Mouse (Mus musculus) heart, embryonic 11.5 days (tissue): Measurements from ENCODE around the gene Syngr1. TPM values are rescaled to one million over a fixed set of nuclear protein-coding genes. Genes with fewer than 3 reads are reported as not detected.

Experiments
- ATAC-seq: fragments of 200-750 bp; cut with Nextera tagmentation; replicated peaks from 2 replicates; pipeline ENCODE4 v1.8.0; 2017; ENCODE audit warnings: moderate library complexity; ENCODE audit not compliant: insufficient number of reproducible peaks, low FRiP score, low TSS enrichment
- H3K27ac ChIP-seq: fragments of 300-500 bp; sonication (generic); 2 replicates; pipeline ENCODE4 v1.5.1; 2014; ENCODE audit warnings: mild to moderate bottlenecking, low read depth, low read length
- H3K27me3 ChIP-seq: fragments of 300-500 bp; sonication (generic); 2 replicates; pipeline ENCODE4 v1.6.1; 2014; ENCODE audit warnings: mild to moderate bottlenecking, low read length, mixed read lengths; ENCODE audit not compliant: control insufficient read depth, insufficient read depth
- H3K36me3 ChIP-seq: fragments of 300-500 bp; sonication (generic); 2 replicates; pipeline ENCODE4 v1.6.1; 2014; ENCODE audit warnings: mild to moderate bottlenecking, low read length, moderate library complexity, mixed read lengths; ENCODE audit not compliant: control insufficient read depth, insufficient read depth
- H3K4me1 ChIP-seq: fragments of 300-500 bp; sonication (generic); 2 replicates; pipeline ENCODE4 v1.6.1; 2014; ENCODE audit warnings: low read length; ENCODE audit not compliant: control insufficient read depth, insufficient read depth
- H3K4me2 ChIP-seq: fragments of 300-500 bp; sonication (generic); 2 replicates; pipeline ENCODE4 v1.6.1; 2014; ENCODE audit warnings: mild to moderate bottlenecking, moderate library complexity
- H3K4me3 ChIP-seq: fragments of 300-500 bp; sonication (generic); 2 replicates; pipeline ENCODE4 v1.5.1; 2014; ENCODE audit warnings: low read depth, low read length
- H3K9ac ChIP-seq: fragments of 300-500 bp; sonication (generic); 2 replicates; pipeline ENCODE4 v1.6.1; 2014; ENCODE audit warnings: mild to moderate bottlenecking, low read depth, low read length, moderate library complexity
- H3K9me3 ChIP-seq: fragments of 300-500 bp; sonication (generic); replicated peaks from 2 replicates; pipeline ENCODE4 v1.6.1; 2016; ENCODE audit warnings: low read length; ENCODE audit not compliant: control insufficient read depth
- WGBS: fragments of 180-500 bp; shearing (Covaris S2); extraction: QIAGEN DNeasy Blood & Tissue Kit; methylation state at CpG from one replicate; pipeline ENCODE4 v1.1.7; 2014; ENCODE audit not compliant: insufficient replicate concordance; 5-methylcytosine and 5-hydroxymethylcytosine counted together
- polyA plus RNA-seq: library from polyadenylated mRNA; unstranded; fragments of >200 nt; fragmentation: Nextera tagmentation; extraction: Ambion mirVana; gene quantifications from 2 replicates; pipeline ENCODE4 v1.2.1, GENCODE M21; 2014

Syngr1 gene
- polyA plus RNA-seq, 1 experiment from 2014 or later, result 15.2 TPM

DNA sequence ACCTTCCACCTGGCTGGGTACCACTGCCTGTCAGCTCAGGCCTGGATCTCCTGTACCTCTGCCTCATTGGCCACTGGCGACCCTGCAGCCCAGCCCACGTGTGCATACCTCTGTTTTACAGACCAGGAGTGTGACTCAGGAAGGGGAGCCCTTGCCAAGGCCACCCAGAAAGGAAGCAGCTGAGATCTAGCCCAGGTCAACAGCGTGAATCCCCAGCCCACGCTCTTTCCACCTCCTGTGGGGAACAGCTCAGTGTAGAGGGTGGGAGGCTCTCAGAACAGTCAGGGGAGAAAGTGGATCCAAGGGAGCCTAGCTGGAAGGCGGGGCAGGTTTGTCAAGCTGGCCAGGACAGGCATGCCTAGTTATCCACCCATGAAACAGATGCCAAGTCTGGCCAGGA, 28.3 kb upstream of the Syngr1 start:
- no peaks in the 10 kb centered on the region for H3K36me3 ChIP-seq
- 51% methylated on average over 5 of the region's 5 CpGs for WGBS
- no peak overlapping the region for H3K27ac ChIP-seq
- no peak overlapping the region for H3K4me2 ChIP-seq
- ATAC-seq, result no peak
- no peak overlapping the region for H3K4me3 ChIP-seq
- no peaks in the 10 kb centered on the region for H3K4me1 ChIP-seq
- no peak overlapping the region for H3K9ac ChIP-seq
- 0 out of 2 replicates have a peak, but pooled peaks cover 9% of the 10 kb centered on the region for H3K27me3 ChIP-seq
- no peaks in the 10 kb centered on the region for H3K9me3 ChIP-seq

DNA sequence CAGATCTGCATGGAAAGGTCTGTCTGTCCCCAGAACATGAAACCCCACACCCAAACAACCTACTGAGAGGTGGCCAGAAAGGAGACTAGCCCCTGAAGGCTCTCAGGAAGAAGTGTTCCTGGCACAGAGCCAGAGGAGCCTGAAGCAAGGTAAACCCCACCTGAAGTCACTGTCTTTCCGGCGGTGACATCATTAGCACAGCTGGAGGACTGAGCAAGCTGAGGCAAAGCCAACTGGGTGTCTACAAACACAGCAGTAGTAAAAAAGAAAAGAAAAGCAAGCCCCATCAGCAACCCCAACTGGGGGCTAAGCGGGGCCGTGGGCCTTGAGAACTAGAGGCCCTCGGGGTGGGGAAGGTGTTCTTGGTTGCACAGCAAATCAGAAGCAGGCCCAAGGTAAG, 26.2 kb upstream of the Syngr1 start:
- Histone ChIP-seq H3K9ac (no peak overlapping the region), H3K36me3 (no peaks in the 10 kb centered on the region), H3K4me3 (no peak overlapping the region), H3K27ac (no peak overlapping the region), H3K4me2 (no peak overlapping the region), H3K4me1 (peaks cover 1% of the 10 kb centered on the region; the same call in 1 of the 2 replicates), H3K9me3 (no peaks in the 10 kb centered on the region), H3K27me3 (0 out of 2 replicates have a peak, but pooled peaks cover 9% of the 10 kb centered on the region)
- ATAC-seq, result no peak
- WGBS, result 65% methylated on average over 5 of the region's 5 CpGs

DNA sequence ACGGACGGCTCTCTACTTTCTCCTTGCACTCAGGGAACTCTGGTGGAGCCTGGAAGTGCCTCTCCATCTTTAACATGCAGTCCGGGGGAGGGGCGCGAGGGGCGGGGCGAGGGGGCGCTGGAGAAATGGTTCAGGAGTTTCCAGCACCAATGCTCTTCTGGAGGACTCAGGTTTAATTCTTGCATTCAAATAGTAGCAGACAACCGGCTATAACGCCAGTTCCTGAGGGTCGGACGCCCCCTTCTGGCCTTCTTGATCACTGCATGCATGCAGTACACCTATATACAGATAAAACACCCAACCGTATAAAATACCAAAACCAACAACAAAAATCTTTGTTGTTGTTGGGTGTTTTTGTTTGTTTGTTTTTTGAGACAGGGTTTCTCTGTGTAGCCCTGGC, 25.7 kb upstream of the Syngr1 start:
- no peak overlapping the region for H3K9ac ChIP-seq
- 13% methylated on average over 13 of the region's 13 CpGs for WGBS

DNA sequence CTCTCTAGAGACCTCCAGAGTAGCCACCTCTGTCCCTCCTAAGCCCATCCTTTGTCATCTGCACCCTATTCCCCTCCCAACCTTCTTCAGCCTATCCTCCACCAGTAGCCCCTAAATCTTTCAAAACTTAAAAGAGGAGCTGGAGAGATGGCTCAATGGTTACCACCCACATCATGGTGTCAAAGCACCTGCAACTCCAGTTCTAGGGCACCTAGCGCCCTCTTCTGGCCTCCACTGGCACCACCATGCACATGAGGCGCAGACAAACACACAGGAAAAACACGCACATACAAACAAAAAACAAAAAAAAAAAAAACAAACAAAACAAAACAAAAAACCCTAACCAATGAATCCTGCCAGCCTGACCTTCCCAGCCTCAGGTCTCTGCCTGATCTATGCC, 24.6 kb upstream of the Syngr1 start:
- peaks cover 5% of the 10 kb centered on the region; the same call in 1 of the 2 replicates for H3K4me1 ChIP-seq
- H3K4me2 ChIP-seq, result no peak overlapping the region
- H3K9ac ChIP-seq, result no peak overlapping the region
- ATAC-seq, result no peak
- H3K27me3 ChIP-seq, result 0 out of 2 replicates have a peak, but pooled peaks cover 9% of the 10 kb centered on the region
- H3K27ac ChIP-seq, result no peak overlapping the region
- no peak overlapping the region for H3K4me3 ChIP-seq
- WGBS, result 62% methylated on average over 3 of the region's 3 CpGs
- H3K9me3 ChIP-seq, result no peaks in the 10 kb centered on the region
- H3K36me3 ChIP-seq, result no peaks in the 10 kb centered on the region

More for the DNA sequence above, 25.7 kb upstream of the Syngr1 start:
- Histone ChIP-seq H3K4me2 (no peak overlapping the region), H3K4me1 (peaks cover 5% of the 10 kb centered on the region; the same call in 1 of the 2 replicates), H3K36me3 (no peaks in the 10 kb centered on the region), H3K4me3 (no peak overlapping the region), H3K9me3 (no peaks in the 10 kb centered on the region), H3K27me3 (0 out of 2 replicates have a peak, but pooled peaks cover 9% of the 10 kb centered on the region), H3K27ac (no peak overlapping the region)
- no peak for ATAC-seq

DNA sequence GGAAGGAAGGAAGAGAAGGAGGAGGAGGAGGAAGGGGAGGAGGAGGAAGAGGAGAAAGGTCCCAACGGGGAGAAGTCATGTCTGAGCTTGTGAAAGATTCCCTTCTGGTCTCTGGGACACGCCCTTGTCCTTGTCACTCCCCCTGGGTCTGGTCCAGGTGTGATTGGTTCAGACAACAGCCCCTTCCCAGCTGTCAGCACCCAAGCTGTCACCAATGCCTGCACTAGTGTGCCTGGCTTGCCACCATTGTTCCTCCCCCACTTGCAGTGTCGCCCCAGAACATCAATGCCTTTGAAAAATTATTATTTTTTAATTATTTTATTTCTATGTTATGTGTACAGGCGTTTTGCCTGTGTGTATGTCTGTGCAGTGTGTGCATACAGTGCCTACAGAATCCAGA, 22.0 kb upstream of the Syngr1 start:
- no peak for ATAC-seq
- H3K36me3 ChIP-seq, result no peaks in the 10 kb centered on the region
- no peak overlapping the region for H3K27ac ChIP-seq
- H3K9me3 ChIP-seq, result no peaks in the 10 kb centered on the region
- 51% methylated on average over 4 of the region's 4 CpGs for WGBS
- no peak overlapping the region for H3K4me2 ChIP-seq
- no peaks in the 10 kb centered on the region for H3K27me3 ChIP-seq
- no peak overlapping the region for H3K9ac ChIP-seq
- peaks cover 5% of the 10 kb centered on the region; the same call in 1 of the 2 replicates for H3K4me1 ChIP-seq
- no peak overlapping the region for H3K4me3 ChIP-seq

DNA sequence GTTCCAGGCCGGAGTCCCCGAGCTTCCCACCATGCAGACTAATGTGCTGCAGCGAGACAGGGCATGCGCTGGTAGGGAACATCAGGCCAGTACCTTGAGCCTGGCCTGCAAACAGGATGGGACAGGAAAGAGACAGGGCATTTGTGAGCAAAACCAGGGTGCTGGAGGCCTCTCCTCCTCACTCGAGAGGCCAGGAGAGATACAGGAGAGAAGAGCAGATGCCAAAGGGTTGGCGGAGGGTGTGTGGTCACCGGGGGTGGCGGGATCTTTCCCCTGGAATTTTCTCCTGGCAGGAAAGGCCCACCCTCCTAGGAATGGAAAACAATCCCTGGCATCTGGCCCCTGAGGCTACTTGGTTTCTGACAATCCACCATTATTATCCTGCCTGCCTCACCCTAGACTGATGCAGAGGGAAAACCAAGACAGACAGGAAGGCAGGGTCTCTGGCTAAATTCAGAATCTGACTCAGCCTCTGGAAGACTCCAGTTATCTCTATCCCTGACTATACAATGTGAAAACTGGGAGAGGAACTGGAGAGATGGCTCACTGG, 21.0 kb upstream of the Syngr1 start:
- Histone ChIP-seq H3K9me3 (no peaks in the 10 kb centered on the region), H3K27me3 (no peaks in the 10 kb centered on the region), H3K9ac (0 out of 2 replicates have a peak overlapping the region, but pooled peaks have one; percentile 23), H3K36me3 (no peaks in the 10 kb centered on the region), H3K4me3 (no peak overlapping the region), H3K4me1 (peaks cover 8% of the 10 kb centered on the region), H3K4me2 (no peak overlapping the region), H3K27ac (peak overlapping the region; percentile 52; the same call in 1 of the 2 replicates)
- no peak for ATAC-seq
- 46% methylated on average over 8 of the region's 8 CpGs for WGBS

DNA sequence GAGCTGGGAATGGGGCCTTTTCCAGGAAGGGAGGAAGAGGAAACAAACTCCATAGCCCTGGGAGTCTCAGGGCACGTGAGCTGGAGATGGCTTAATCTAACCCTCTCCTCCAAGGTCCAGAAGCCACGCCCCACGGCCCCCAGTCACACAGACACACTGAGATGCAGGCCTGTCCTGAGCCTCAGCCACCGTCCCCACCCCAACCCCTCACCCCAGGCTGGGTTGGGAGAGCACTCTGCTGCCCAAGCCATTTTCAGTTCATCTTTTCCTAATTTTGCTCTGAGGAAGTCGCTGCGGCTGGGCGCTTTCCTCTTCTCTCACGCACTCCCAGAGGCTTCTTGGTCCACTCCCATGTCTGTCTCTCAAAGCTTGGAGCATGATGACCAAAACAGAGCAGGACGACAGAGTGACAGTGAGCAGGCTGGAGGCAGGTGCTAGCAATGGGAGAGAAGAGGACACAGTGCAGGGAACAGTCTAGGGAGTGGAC, 19.1 kb upstream of the Syngr1 start:
- Histone ChIP-seq H3K9me3 (no peaks in the 10 kb centered on the region), H3K9ac (no peak overlapping the region), H3K4me1 (peaks cover 11% of the 10 kb centered on the region), H3K27me3 (no peaks in the 10 kb centered on the region), H3K4me3 (no peak overlapping the region), H3K4me2 (no peak overlapping the region), H3K27ac (no peak overlapping the region), H3K36me3 (peaks cover under 1% of the 10 kb centered on the region; the same call in 1 of the 2 replicates)
- no peak for ATAC-seq
- 32% methylated on average over 9 of the region's 9 CpGs for WGBS

DNA sequence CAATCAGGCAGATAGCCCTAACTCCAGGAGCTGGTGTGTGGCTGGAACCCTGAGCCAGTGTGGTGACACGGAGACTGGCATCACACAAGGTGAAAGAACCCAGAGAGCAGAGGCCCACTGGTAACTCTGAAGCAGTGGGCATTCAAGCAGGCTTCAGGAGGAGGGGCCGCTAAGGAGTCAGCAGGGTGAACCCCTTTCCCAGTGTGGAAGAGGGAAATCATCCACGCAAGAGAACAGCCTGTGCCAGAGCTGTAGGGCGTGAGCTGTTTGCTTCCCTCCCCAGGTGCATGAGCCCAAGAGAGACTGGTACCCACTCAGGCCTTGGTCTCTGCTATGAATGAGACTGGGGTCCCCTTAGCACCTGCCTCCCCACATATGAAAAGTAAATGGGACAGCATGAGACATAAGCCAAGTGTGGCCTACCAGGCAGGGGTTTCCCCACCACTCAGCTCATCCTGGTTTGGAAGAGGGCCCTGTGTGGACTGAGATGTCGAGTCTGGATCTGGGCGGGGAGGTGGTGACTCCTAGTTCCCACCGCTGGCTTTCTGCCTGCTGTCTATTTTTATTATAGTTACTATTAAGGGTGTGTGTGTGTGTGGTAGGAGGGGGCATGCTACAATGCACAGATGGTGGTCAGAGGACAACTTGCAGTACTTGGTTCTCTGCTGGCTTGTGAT, 18.4 kb upstream of the Syngr1 start:
- ATAC-seq, result no peak
- H3K4me2 ChIP-seq, result no peak overlapping the region
- peaks cover 11% of the 10 kb centered on the region for H3K4me1 ChIP-seq
- no peaks in the 10 kb centered on the region for H3K27me3 ChIP-seq
- H3K27ac ChIP-seq, result no peak overlapping the region
- H3K4me3 ChIP-seq, result no peak overlapping the region
- H3K9me3 ChIP-seq, result no peaks in the 10 kb centered on the region
- WGBS, result 83% methylated on average over 7 of the region's 7 CpGs
- peaks cover 6% of the 10 kb centered on the region; the same call in 1 of the 2 replicates for H3K36me3 ChIP-seq
- H3K9ac ChIP-seq, result no peak overlapping the region
